Mouse (Mus musculus): ENCODE measurements around the gene Eps15l1.

Gene Eps15l1

DNA sequence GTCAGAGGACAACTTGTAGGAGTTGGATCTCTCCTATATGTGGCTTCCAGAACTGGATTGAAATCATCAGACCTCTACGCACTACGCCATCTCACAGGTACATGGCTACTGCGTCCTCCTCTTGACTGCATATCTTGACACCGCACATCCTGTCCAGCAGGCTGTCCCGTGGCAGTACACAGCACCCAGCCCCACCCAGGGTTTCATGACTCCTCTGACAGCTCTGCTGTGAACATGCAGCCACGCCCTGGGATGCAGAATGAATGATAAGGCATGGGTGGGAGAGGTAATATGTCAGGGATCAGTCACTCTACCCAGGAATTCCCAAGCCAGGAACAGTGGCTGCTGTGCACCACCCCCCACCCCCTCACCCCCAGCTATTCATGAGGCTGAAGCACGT is 7.4 kb downstream of the Eps15l1 start:
- no peak for DNase-seq (ENCODE audit: low spot score in 2 of 2)

DNA sequence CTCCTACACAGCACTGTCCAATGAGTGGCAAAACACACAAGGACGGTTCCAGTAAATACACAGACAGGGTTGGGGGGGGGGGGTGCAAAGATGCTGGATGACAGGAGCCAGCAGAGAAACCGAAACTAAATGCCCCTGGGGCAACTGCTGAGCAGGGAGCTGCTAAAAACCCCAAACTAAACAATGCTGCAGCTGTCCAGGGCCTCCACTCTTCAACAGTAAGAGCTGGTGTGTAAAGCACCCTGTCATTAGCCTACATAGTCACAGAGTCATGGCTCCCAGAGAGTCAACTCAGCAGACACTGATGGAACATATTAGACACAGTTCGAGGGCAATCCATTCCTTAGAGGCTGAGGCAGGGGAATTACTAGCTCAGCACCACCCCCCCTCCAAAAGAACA is 11.8 kb downstream of the Eps15l1 start:
- no peak for DNase-seq (ENCODE audit: low spot score in 2 of 2)

DNA sequence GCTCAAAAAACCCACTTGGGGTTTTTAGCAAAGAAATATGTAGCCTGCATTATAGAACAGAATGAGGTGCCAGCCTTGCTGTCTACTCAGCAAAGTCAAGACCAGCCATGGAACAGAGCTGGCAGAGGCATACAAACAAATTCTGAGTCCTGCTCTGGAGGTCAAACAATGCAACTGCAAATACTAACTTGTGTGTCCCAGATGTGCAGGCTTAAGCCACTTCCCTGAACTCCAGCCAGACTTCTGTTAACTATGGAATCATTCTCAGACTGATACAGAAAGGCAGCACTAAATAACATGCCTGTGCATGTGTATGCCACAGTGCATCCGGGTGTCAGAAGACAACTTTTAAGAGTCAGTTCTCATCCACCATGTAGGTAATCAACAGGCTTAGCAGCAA is 13.4 kb downstream of the Eps15l1 start:
- DNase-seq (ENCODE audit: low spot score in 2 of 2) = no peak

DNA sequence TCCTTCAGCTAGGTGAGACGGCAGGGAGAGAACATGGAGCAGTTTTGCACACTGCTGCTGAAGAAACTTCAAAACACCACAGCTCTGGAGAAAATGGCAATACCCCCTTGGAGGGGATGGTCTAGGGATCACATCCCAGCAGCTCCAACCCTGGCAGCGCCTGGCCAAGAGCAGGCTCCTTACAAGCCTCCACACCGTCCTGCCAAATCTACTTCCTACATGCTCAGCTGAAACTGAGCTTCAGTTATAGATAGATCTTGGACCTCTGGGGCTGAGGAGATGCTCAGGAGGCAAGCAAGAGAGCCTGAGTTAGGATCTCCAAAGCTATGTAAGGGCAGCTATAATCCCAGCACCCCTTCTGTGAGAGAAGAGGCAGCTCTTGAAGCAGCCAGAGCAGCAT is 18.3 kb downstream of the Eps15l1 start:
- no peak for DNase-seq (ENCODE audit: low spot score in 2 of 2)

DNA sequence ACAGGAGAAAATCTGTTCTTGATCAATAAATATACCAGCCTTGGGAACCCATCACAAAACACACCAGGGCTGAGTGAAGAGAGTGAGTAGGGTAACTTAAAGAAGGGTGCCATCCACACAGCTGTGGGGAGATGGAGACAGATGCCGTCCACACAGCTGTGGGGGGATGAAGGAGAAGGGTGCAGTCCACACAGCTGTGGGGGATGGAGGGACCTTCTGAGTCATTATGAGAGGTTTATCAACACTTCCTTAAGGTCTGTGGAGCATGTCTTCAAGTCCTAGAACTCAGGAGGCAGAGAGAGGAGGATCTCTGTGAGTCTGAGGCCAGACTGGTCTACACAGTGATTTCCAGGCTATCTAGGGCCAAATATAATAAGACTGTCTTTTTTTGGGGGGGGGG is 19.9 kb downstream of the Eps15l1 start:
- no peak for DNase-seq (ENCODE audit: low spot score in 2 of 2)

DNA sequence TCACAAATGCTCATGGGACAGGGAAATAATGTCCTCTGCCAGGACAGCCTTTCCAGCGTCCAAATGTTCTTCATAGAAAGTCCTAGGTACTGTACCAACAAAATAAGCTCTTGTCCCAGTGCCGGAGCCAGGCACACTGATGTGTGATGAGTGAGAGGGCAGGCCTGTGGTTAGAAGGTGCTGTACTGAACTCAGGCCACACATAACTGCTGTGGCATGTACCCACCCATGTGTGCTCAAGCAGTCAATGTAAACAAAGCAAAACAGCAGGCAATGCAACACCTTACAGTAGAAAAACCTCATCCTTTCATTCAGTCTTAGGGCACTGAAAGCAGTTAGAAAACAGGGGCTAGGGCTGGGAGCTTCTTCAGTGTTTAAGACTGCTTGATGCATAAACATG is 35.5 kb downstream of the Eps15l1 start:
- no peak for DNase-seq (ENCODE audit: low spot score in 2 of 2)

DNA sequence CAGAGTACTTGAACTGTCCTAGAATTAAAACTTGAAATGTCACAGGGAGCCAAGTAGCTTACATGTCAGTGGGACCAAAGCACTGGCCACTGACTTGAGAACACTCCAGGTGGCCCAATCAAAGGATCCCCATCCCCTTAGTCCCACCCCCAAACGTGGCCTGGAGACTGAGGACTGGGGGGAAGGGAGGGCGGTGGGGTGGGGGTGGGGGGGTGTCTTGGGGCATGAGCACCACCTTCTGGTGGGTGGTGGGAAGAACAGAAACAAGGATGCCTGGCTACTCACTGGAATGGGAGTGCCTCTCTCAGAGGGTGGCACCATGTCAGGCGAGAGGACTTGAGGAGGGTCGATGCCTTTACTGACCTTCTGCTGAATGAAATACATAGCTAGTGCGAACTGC is 38.9 kb downstream of the Eps15l1 start:
- no peak for DNase-seq (ENCODE audit: low spot score in 2 of 2)

DNA sequence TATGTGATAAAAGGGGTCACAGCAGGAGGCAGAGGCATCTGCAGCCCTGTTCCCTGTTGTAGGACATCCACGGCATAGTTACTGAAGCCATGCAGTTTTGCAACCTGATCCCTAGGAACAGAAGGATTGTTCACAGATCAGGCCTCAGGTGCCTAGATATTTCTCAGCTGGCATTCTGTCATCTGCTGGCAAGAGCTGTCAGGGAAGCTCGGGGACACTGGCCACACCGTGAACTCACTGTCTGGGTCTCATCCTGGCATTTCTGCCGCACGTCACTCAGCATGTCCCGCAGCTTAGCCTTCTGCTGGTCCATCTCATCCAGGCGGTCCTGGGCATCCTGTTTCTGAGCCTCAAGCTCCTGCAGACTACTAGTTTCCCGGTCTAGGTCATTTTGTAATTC is 40.6 kb downstream of the Eps15l1 start:
- DNase-seq (ENCODE audit: low spot score in 2 of 2) = no peak

DNA sequence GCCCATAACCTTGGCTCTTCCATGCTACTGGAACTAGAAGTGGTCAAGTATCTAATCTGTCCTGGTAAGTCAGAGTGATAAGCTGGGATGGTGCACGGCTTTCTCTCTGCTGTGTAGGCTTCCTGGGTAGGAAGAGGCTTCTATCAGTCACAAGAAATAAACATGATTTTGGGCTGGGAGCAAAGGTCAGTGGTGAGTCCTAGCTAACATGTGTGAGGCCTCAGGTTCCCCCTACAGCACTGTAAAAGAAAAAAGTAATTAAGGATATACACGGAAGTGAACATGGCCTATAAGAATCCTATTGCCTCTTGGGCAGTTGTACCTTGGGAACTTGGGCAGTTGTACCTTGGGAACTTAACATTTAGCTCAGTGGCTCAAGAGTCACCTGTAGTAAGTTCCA is 44.4 kb downstream of the Eps15l1 start:
- DNase-seq (ENCODE audit: low spot score in 2 of 2) = no peak

DNA sequence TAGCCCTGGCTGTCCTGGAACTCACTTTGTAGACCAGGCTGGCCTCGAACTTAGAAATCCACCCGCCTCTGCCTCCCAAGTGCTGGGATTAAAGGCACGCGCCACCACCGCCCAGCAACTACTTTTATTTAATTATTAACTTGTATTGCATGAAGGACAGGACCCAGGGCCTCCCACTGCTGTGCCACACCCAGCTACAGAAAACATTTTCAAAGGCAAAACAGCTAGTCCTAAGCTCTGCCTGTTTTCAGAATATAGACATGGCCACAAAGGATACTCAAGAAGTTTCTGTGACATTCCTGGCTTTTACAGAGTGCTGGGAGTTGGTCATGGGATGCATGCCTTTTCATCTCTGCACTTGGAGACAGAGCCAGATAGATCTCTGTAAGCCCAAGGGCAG is 45.0 kb downstream of the Eps15l1 start:
- DNase-seq (ENCODE audit: low spot score in 2 of 2) = no peak

DNA sequence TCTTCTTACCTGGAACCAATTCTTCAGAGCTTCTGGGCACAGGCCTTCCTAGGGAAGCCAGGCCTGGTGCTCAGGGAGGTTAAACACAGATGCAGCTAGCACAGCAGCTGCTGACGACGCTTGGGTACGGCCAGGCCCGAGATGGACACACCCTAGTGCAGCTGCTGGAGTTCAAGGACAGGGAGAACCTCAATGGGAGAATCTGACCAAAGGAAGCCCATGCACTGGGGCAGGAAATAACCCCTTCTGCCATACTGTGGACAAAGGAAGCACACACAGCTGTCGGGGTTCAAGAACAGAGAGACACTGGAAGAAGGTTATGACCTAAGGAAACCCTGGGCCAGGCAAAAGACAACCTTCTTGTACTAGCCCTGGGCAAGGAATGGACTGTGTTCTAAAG is 46.1 kb downstream of the Eps15l1 start:
- DNase-seq (ENCODE audit: low spot score in 2 of 2) = no peak

DNA sequence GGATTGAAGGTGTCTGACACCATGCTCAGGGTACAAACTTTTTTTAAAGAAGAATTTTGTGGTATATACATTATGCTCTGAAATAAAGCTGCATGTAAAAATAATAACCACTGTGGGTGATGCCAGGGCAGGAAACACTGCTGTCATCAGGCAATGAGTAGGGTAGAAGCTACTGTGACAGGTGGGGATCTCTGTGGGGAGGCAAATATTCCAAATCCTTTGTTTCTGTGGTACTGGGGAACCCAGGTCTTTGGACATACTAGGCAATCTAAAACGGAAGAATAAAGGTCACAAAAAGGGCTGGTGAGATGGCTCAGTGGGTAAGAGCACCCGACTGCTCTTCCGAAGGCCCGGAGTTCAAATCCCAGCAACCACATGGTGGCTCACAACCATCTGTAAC is 48.9 kb downstream of the Eps15l1 start:
- no peak for DNase-seq (ENCODE audit: low spot score in 2 of 2)

DNA sequence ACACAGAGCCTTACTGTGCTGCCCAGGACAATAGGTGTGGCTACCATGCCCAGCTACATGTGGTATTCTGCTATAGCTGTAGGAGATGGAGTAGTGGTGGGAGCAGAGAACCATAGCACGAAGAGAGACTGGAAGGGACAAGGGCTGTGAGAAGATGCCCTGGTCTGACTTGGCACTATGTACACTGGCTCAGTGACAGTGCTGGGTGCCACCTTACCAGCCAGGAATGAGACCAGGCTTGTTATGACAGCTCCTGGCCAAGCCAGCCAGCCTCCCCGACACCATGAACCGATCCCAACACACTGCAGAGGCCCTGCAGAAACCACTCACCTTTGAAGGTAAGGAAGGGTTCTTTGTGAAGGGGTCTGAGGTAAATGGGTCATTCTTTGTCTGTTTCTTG is 49.9 kb downstream of the Eps15l1 start:
- DNase-seq (ENCODE audit: low spot score in 2 of 2) = no peak

DNA sequence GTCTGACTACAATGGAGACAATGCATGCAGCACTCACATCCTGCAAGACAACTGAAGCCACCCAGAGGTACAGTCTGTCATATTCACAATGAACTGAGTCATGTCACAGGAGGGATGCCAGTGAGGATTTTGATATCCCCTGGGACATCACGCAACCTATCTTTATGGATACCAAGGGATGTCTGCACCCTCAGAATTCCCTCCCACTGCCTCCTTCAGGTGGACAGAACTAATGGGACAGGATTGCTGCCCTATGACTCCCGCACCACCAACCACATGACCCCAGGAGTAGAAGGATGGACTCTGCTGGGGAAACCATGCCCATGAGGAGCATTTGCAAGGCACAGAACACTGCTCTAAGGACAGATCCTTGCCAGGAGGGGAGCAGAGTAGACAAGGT is 54.8 kb downstream of the Eps15l1 start:
- no peak for DNase-seq (ENCODE audit: low spot score in 2 of 2)

DNA sequence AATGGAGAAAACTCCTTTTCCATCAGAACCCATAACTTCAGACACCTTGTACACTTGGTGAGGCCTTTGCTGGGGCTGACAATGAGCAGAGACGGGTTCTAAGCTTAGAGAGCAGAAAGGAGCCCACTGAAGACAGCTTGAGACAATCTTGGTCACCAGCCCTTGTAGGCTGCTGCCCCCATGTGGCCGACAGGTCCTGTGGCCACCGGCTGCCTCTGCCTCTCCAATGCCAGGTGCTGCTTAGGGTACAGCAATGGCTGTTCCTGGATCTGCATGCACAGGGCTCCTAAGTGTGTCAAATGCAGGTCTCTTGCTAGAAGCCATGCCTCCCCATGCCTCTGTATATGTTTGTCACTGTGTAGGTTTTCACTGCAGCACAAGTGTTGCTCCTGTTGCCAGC is 55.4 kb downstream of the Eps15l1 start:
- peak; percentile 67 to 68 for DNase-seq (ENCODE audit: low spot score in 2 of 2)

DNA sequence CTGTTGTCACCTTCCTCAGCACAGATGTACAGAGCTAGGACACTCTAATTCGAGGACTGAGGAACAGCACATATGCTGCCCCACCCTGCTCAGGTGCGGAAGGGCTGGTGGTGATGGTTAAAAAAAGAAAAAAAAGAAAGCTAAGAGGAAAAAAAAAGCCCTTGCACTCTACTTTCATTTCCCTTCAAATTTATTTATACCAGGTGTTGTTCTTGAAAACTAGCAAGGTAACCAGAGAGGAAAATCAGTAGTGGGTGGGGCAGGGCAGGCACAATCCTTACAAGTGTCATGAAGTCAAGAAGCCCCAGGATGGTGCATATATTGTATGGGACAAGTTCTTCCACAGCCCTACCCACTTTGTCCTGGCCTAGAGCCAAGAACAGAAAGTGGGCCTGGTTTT is 56.2 kb downstream of the Eps15l1 start:
- no peak for DNase-seq (ENCODE audit: low spot score in 2 of 2)

DNA sequence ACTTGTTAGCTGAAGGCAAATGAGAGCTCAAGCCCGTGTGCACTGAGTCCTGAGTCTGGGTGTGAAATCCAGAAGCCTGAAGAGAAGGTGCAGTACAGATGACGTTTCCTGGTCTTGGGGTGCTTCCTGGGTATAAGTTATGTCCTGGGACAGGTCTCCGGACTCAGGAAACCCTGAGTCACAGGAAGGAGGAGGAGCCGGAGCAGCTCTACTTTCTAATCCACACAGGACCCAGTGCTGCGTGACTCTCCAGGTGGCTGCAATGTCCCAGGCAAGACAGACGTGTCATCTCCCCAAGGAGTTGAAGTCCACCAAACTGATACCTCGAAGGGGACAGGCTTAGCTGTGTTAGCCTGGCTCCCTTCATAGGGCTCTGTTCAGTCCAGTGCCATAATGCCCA is 57.8 kb downstream of the Eps15l1 start:
- DNase-seq (ENCODE audit: low spot score in 2 of 2) = no peak

DNA sequence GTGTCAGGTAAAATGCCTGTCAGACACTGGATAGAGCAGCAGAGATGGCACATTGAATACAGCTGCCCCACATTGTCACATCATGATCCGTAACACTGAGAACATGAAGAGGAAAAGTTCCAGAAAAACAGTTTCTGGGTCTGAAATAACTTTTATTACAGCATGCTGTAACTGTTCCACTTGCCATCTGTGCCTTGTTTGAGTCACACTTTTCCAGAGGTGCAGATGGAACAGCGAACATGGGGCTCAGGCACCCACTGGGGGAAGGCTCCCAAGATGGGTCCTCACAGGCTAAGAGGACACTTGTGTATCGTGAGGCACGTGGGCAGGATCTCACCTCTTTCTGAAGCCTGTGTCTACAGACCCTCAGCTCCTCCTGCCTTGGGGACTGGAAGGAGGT is 58.5 kb downstream of the Eps15l1 start:
- peak in 1 of 2 experiments; percentile 59 for DNase-seq (ENCODE audit: low spot score in 2 of 2)

DNA sequence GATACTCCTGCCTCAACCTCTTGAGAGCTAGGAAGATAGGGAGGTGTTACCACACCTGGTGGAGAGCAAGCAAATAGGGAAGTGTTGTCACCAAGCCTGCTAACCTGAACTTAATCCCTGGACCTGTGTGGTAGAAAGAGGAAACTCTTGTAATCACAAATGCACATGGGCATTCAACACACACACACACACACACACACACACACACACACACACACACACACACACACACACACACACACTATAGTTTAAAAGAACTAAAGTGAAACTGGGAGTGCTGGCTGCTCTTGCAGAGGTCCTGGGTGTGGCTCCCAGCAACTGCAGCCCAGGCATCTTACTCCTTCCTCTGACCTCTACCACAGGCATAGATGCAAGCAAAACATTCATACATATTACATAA is 61.1 kb downstream of the Eps15l1 start:
- DNase-seq (ENCODE audit: low spot score in 2 of 2) = no peak

DNA sequence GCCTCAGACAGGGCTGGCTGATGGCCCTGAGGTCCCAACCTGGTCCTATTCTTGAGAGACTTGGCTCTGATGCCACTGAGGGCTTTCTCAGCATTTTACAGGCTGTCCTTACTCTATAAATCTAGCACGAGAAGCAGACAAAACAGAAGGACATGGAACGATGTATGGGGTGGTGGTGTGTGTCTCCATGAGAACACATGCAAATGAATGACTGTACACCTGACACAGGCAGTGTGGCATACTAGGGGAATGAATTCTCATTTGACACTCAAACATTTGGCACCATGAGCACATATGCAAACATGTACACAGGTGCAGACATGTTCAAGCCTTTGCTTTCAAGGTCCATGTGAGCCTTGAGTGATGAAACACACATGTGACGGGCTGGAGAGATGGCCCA is 64.7 kb downstream of the Eps15l1 start:
- DNase-seq (ENCODE audit: low spot score in 2 of 2) = no peak

DNA sequence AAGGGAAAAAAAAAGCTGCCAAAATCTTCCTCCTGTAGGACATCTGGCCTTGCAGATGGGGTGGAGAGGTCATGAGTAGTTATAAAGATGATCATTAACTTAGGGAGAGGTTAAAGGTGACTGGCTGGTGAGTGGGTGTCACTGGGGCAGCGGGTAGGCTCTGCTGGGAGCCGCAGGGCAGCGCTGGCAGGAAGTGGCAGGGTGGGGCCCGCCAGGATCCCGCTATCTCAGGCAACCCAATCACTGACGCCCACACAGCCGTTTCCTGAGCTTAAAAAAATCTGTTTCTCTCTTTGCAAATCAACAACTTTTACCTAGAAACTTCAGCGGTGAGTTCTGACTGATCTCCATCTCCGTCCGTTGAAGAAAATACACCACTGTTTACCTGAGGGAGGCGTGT is 67.0 kb downstream of the Eps15l1 start:
- no peak for DNase-seq (ENCODE audit: low spot score in 2 of 2)

DNA sequence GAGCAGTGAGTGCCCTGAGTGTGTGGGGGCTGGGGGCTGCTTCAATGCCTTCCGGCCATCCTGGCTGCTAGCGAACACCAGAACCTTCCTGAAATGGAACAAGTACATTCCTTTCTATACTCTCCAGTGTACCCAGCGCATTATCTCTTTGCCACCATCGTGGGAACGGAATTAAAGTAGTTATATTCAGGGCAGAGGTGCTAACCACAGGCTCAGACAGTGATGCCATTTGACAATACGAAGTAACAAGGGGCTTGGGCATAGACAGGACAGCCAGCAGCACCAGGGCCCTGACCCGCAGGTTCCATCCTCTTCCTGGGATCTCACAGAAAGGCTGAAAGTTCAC is 67.6 kb downstream of the Eps15l1 start:
- DNase-seq (ENCODE audit: low spot score in 2 of 2) = no peak

DNA sequence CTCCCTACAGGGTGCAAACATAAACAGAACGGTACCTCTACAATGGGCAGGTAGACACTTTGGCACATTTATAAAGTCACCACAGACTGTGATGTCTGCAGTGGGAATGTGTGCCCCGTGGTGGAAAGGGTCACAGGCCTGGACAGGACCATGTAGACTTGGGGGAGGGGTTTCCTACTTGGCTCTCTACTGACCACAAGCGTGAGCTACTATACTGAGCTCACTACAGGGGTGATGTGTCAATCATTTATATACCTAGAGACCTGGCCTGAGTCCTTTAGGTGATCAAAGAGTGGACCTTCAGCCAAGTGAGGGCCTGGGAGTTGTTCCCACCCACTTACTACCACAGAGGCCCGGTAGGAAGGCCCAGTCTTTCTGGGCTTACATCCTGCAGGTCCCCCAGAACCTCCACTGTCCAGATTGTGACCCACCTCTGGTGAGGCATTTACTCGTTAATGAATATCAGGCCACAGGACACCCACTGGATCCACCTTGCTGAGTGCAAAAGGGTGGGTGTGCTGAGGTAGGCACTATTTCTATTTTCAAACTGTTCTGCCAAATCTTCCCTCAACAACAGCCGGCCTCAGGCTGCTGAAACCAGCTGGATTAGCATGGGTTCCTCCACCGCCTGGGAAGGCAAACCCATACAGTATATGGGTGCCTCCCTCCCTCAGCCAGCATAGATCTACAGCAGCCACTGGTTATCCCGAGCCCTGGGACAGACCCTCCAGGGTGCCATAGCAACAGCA is 68.1 kb downstream of the Eps15l1 start:
- DNase-seq (ENCODE audit: low spot score in 2 of 2) = no peak

DNA sequence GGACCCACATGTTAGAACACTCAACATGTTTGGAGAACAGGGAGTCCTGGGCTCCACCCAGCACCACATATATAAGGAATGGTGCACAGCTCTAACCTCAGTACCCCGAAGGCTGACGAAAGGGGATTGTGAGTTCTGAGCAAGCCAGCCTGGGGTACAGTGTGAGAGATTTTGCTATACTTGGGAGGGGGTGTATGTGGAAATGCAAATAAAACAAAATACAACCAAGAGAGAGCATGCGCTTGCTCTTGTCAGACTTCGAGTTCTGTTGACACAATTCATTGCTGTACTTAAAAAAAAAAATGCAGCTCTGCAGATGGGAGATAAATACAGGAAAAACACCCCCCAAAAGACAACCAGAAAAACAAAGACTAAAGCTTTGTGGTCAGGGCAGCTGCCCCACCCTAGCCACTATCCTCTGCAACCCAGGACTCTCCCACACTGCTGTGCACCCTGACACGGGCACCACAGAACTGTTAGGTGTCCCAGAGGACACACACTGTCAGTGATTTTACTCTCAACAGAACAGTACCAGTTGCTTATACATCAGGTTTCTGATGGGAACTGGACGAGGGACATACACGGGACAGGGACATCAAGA is 69.8 kb downstream of the Eps15l1 start:
- DNase-seq (ENCODE audit: low spot score in 2 of 2) = no peak
